Mouse (Mus musculus): ENCODE data around the gene Clca3b. TPM values are rescaled to one million over a fixed set of nuclear protein-coding genes. Genes with fewer than 3 reads are reported as not detected.
"Not testable (repeated sequence)": the region's sequence is repeated elsewhere in the genome, so short reads cannot be mapped to it uniquely, and the experiment has no call there.

The Clca3b gene
- polyA plus RNA-seq, 1 experiment: not detected

DNA sequence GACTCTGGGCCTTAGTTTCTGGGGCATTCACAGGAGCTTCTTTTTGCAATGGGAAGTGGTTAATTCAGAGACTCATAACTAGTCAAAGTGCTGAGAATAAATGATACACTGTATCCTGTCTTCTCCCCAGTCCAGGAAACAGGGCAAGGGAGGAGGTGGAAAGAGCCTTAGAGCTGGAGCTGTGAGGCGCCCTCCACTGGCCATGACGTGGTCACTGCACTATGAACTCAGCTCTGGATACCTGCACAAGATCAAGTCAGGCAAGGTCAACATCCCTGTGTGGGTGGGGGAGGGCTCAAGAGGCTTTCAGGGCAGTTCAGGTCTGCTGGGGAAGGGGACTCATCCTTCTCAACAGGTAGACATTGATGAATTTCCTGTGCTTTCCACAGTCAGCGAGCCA lies 37.3 kb downstream of the Clca3b start:
- no peaks in the 10 kb centered on the region for H3K36me3 ChIP-seq (replicated peaks; ENCODE audit: low read length)
- no peaks in the 10 kb centered on the region for H3K9me3 ChIP-seq
- H3K4me3 ChIP-seq (replicated peaks): no peak overlapping the region
- no peaks in the 10 kb centered on the region for H3K27me3 ChIP-seq (replicated peaks)
- TF ChIP-seq GATA1 (IDR thresholded peaks at IDR 0.05; ENCODE audit: borderline replicate concordance, low read length) (no peak), FLI1 (IDR thresholded peaks at IDR 0.05; ENCODE audit: low read length) (no peak)
- H3K4me1 ChIP-seq: 0 out of 2 replicates have a peak, but pooled peaks cover 3% of the 10 kb centered on the region

- not testable (repeated sequence) for H3K9me3 ChIP-seq; H3K27me3 ChIP-seq (replicated peaks); H3K36me3 ChIP-seq (replicated peaks; ENCODE audit: low read length); H3K4me1 ChIP-seq; H3K4me3 ChIP-seq (replicated peaks)
These were observed 40.8 kb downstream of the Clca3b start for GRCm38 (mm10) chr3:144808153-144808925.

GRCm38 (mm10) chr3:144806626-144807025 lies 42.5 kb downstream of the Clca3b start:
- not testable (repeated sequence) for H3K4me3 ChIP-seq (replicated peaks); H3K27me3 ChIP-seq (replicated peaks); H3K4me1 ChIP-seq; H3K36me3 ChIP-seq (replicated peaks; ENCODE audit: low read length); H3K9me3 ChIP-seq

GRCm38 (mm10) chr3:144801861-144802260 lies 47.3 kb downstream of the Clca3b start:
- TF ChIP-seq FLI1 (IDR thresholded peaks at IDR 0.05; ENCODE audit: low read length): no peak
- TF ChIP-seq GATA1 (IDR thresholded peaks at IDR 0.05; ENCODE audit: borderline replicate concordance, low read length): no peak
- no peaks in the 10 kb centered on the region for H3K9me3 ChIP-seq
- H3K4me1 ChIP-seq: no peaks in the 10 kb centered on the region; the same call in 1 of the 2 replicates
- H3K4me3 ChIP-seq (replicated peaks): no peak overlapping the region
- no peaks in the 10 kb centered on the region for H3K36me3 ChIP-seq (replicated peaks; ENCODE audit: low read length)
- H3K27me3 ChIP-seq (replicated peaks): no peaks in the 10 kb centered on the region

DNA sequence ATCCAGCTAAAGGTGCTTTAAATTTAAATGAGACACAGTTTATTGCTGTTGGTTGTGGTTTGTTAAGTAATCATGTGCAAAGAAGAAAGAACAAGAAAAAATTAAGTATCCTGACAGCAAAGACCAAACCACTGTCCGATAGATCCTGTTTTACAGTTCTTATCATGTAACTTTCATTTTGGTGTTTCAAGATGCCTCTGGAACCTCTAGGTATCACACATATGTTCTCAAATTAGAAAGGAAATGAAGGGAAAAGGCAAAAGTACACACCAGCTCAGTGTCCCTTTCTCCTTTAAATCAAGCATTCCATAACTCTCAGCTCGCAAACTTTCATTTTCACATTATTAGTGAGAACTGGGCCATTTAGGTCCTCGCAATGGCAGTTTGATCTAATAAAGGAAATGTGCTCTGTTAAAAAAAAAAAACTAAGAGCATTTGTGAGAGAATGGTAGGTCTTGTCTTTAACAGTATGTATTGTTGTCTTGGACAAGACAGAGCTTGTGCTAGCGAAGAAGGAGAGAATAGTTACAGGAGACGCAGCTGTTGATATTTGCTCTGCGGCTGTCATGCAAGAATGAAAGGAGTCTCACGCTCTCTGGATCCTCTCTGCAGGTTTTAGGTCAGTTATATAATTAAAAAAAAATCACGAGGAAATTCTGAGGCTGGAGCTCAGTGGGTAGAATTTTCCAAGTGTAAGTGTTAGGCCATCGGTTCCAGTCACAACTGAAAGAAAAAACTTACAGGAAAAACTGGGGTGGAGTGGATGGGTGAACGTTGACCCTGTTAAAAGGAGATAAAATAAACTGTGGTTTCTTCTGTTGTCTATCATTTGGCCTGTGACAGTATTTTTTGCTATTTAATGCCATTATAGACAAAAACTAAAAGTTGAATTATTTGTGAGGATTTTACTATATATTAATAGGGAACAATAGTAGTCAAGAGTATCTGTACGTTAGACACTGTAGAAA lies 63.7 kb downstream of the Clca3b start:
- Histone ChIP-seq H3K36me3 (replicated peaks; ENCODE audit: low read length) (no peaks in the 10 kb centered on the region), H3K4me3 (replicated peaks) (no peak overlapping the region), H3K9me3 (no peaks in the 10 kb centered on the region), H3K4me1 (peaks cover 26% of the 10 kb centered on the region), H3K27me3 (replicated peaks) (no peaks in the 10 kb centered on the region)
- no peak for TF ChIP-seq FLI1 (IDR thresholded peaks at IDR 0.05; ENCODE audit: low read length)
- no peak for TF ChIP-seq GATA1 (IDR thresholded peaks at IDR 0.05; ENCODE audit: borderline replicate concordance, low read length)

Other genes with a start within 250 kb of the Clca3b start
- 36.0 and 37.9 TPM in 2 replicates for gene Sh3glb1, start 129.0 kb downstream of the Clca3b start, polyA plus RNA-seq (2012; ENCODE audit: insufficient read depth, low replicate concordance)
- gene Clca3a1, start 88.4 kb downstream of the Clca3b start, polyA plus RNA-seq (2012; ENCODE audit: insufficient read depth, low replicate concordance): 0.16 TPM in 1 of 2 replicates, not detected in the other
- not detected in 2 replicates for gene Clca3a2, start 29.9 kb downstream of the Clca3b start, polyA plus RNA-seq (2012; ENCODE audit: insufficient read depth, low replicate concordance)
- not detected in 2 replicates for gene Clca4b, start 83.2 kb upstream of the Clca3b start, polyA plus RNA-seq (2012; ENCODE audit: insufficient read depth, low replicate concordance)
- not detected in 2 replicates for gene Clca4a, start 125.7 kb upstream of the Clca3b start, polyA plus RNA-seq (2012; ENCODE audit: insufficient read depth, low replicate concordance)
- not detected in 2 replicates for gene Clca1, start 183.4 kb upstream of the Clca3b start, polyA plus RNA-seq (2012; ENCODE audit: insufficient read depth, low replicate concordance)